Mouse (Mus musculus) right cerebral cortex, adult 2 months (tissue): ENCODE results near the gene Abcb1b.
A peak's percentile ranks its signal among the peaks of the same experiment; 100 is the strongest.
"Not testable (repeated sequence)": the region's sequence is repeated elsewhere in the genome, so short reads cannot be mapped to it uniquely, and the experiment has no call there.

ENCODE experiments used
- DNase-seq, 2 experiments: peaks; one replicate each; pipeline ENCODE4 v3.0.0; 2021 to 2022; ENCODE audit warnings: low spot score in 2 of 2

Gene Abcb1b

GRCm38 (mm10) chr5:8797987-8798751 is at the start of gene Abcb1b:
Gene Abcb1b (plus strand): TSS chr5:8798147.
- DNase-seq, result peak; percentile 34 to 48

- no peak for DNase-seq
Measured at GRCm38 (mm10) chr5:8772866-8773265, 25.1 kb upstream of the Abcb1b start.

- DNase-seq, result no peak
Measured at GRCm38 (mm10) chr5:8778311-8778710, 19.6 kb upstream of the Abcb1b start.

- no peak for DNase-seq
Measured at GRCm38 (mm10) chr5:8778751-8779150, 19.2 kb upstream of the Abcb1b start.

- no peak for DNase-seq
Measured at GRCm38 (mm10) chr5:8792281-8792680, 5.7 kb upstream of the Abcb1b start.

- DNase-seq, result peak in 1 of 2 experiments; percentile 26
Measured at GRCm38 (mm10) chr5:8798752-8799115, 787 bp downstream of the Abcb1b start.

- no peak for DNase-seq
Measured at GRCm38 (mm10) chr5:8805742-8806141, 7.8 kb downstream of the Abcb1b start.

GRCm38 (mm10) chr5:8807137-8808004 is 9.4 kb downstream of the Abcb1b start:
- no peak for DNase-seq

- DNase-seq, result no peak
Measured at GRCm38 (mm10) chr5:8813872-8814271, 15.9 kb downstream of the Abcb1b start.

GRCm38 (mm10) chr5:8819635-8820591 is 22.0 kb downstream of the Abcb1b start:
- DNase-seq, result no peak

- DNase-seq, result not testable (repeated sequence)
Measured at GRCm38 (mm10) chr5:8820592-8821104, 22.7 kb downstream of the Abcb1b start.

GRCm38 (mm10) chr5:8838661-8839438 is 40.9 kb downstream of the Abcb1b start:
- no peak for DNase-seq

- DNase-seq, result no peak
Measured at GRCm38 (mm10) chr5:8839651-8840050, 41.7 kb downstream of the Abcb1b start.

GRCm38 (mm10) chr5:8840887-8841286 is 42.9 kb downstream of the Abcb1b start:
- peak; percentile 36 to 43 for DNase-seq

- no peak for DNase-seq
Measured at GRCm38 (mm10) chr5:8842815-8843214, 44.9 kb downstream of the Abcb1b start.

- not testable (repeated sequence) for DNase-seq
Measured at GRCm38 (mm10) chr5:8848607-8849575, 50.9 kb downstream of the Abcb1b start.

- no peak for DNase-seq
Measured at GRCm38 (mm10) chr5:8850851-8851250, 52.9 kb downstream of the Abcb1b start.

- no peak for DNase-seq
Measured at GRCm38 (mm10) chr5:8857201-8857600, 59.3 kb downstream of the Abcb1b start.

- DNase-seq, result no peak
Measured at GRCm38 (mm10) chr5:8861811-8862210, 63.9 kb downstream of the Abcb1b start.
